Mouse (Mus musculus): ENCODE results near the gene Gm3043. TPM values are rescaled to one million over a fixed set of nuclear protein-coding genes. Genes with fewer than 3 reads are reported as not detected.

Gm3043 gene
- not detected for polyA plus RNA-seq (2014; fragmentation: Illumina TruSeq; extraction: RNeasy Lipid Tissue Mini Kit (QIAGEN cat#74804); ENCODE audit: low read depth, low replicate concordance)

GRCm38 (mm10) chr14:3688483-3688882 is at the start of gene Gm3043:
Gene Gm3043 (plus strand): TSS chr14:3688783.

GRCm38 (mm10) chr14:3651730-3652129 is 36.9 kb upstream of the Gm3043 start, which contains the start of gene Gm3020:
Gene Gm3020 (plus strand): TSS chr14:3652030.

Other genes starting within 250 kb of the Gm3043 start
- gene Gm10408, start 239.4 kb upstream of the Gm3043 start, polyA plus RNA-seq (2014; fragmentation: Illumina TruSeq; extraction: RNeasy Lipid Tissue Mini Kit (QIAGEN cat#74804); ENCODE audit: low read depth, low replicate concordance) = not detected
- not detected for gene Gm3012, start 54.3 kb upstream of the Gm3043 start, polyA plus RNA-seq (2014; fragmentation: Illumina TruSeq; extraction: RNeasy Lipid Tissue Mini Kit (QIAGEN cat#74804); ENCODE audit: low read depth, low replicate concordance)
- not detected for gene Gm3020, start 36.8 kb upstream of the Gm3043 start, polyA plus RNA-seq (2014; fragmentation: Illumina TruSeq; extraction: RNeasy Lipid Tissue Mini Kit (QIAGEN cat#74804); ENCODE audit: low read depth, low replicate concordance)
- not detected for gene Gm3002, start 121.3 kb downstream of the Gm3043 start, polyA plus RNA-seq (2014; fragmentation: Illumina TruSeq; extraction: RNeasy Lipid Tissue Mini Kit (QIAGEN cat#74804); ENCODE audit: low read depth, low replicate concordance)
- gene Gm3033, start 157.5 kb downstream of the Gm3043 start, polyA plus RNA-seq (2014; fragmentation: Illumina TruSeq; extraction: RNeasy Lipid Tissue Mini Kit (QIAGEN cat#74804); ENCODE audit: low read depth, low replicate concordance) = not detected
- gene Gm2916, start 195.4 kb downstream of the Gm3043 start, polyA plus RNA-seq (2014; fragmentation: Illumina TruSeq; extraction: RNeasy Lipid Tissue Mini Kit (QIAGEN cat#74804); ENCODE audit: low read depth, low replicate concordance) = not detected
- gene Gm3029, start 243.0 kb downstream of the Gm3043 start, polyA plus RNA-seq (2014; fragmentation: Illumina TruSeq; extraction: RNeasy Lipid Tissue Mini Kit (QIAGEN cat#74804); ENCODE audit: low read depth, low replicate concordance) = not detected